Mouse (Mus musculus) ES-E14 (cell line): ENCODE results near the gene Zfp583. TPM values are rescaled to one million over a fixed set of nuclear protein-coding genes. Genes with fewer than 3 reads are reported as not detected.

Experiments used
- DNase-seq: peaks from one replicate; pipeline ENCODE4 v3.0.0-alpha.2; 2013; ENCODE audit warnings: low read depth, low spot score
- H3K27ac ChIP-seq: 2 replicates; pipeline ENCODE4 v1.5.1; 2012; ENCODE audit warnings: low read depth, mild to moderate bottlenecking, low read length, moderate library complexity, mixed read lengths; ENCODE audit not compliant: poor library complexity, insufficient read depth, severe bottlenecking
- H3K36me3 ChIP-seq: 2 replicates; pipeline ENCODE4 v1.6.1; 2012; ENCODE audit warnings: mild to moderate bottlenecking, low read length, moderate library complexity, mixed read lengths; ENCODE audit not compliant: control insufficient read depth, poor library complexity, insufficient read depth, severe bottlenecking
- H3K4me1 ChIP-seq, 2 experiments: fragments of 150-350 bp in 1 of 2; sonication (generic) in 1 of 2; 2 replicates each; pipeline ENCODE4 v1.6.1; 2012; ENCODE audit warnings: low read length in 2 of 2, mild to moderate bottlenecking in 1 of 2, mixed read lengths in 1 of 2; ENCODE audit not compliant: control insufficient read depth in 2 of 2, insufficient read depth in 2 of 2, poor library complexity in 1 of 2
- H3K4me3 ChIP-seq, 2 experiments: fragments of 150-350 bp in 1 of 2; sonication (generic) in 1 of 2; 2 replicates each; pipeline ENCODE4 v1.5.1; 2012; ENCODE audit warnings: low read length in 2 of 2, low read depth in 1 of 2, mild to moderate bottlenecking in 1 of 2, mixed read lengths in 1 of 2; ENCODE audit not compliant: insufficient read depth in 1 of 2, poor library complexity in 1 of 2, severe bottlenecking in 1 of 2
- H3K9ac ChIP-seq: 2 replicates; pipeline ENCODE4 v1.6.1; 2012; ENCODE audit warnings: low read depth, mild to moderate bottlenecking, low read length, mixed read lengths; ENCODE audit not compliant: poor library complexity, insufficient read depth, severe bottlenecking
- H3K9me3 ChIP-seq: fragments of 150-350 bp; sonication (generic); 2 replicates; pipeline ENCODE4 v1.6.1; 2012; ENCODE audit warnings: low read depth, mild to moderate bottlenecking, low read length; ENCODE audit not compliant: control insufficient read depth, insufficient read depth
- CHD2 ChIP-seq: IDR thresholded peaks from 2 replicates; pipeline ENCODE4 v1.6.1; 2014; ENCODE audit warnings: mild to moderate bottlenecking, low read depth, low read length, inconsistent platforms
- HCFC1 ChIP-seq: IDR thresholded peaks from 2 replicates; pipeline ENCODE4 v1.6.1; 2012; ENCODE audit warnings: low read length, inconsistent platforms, borderline replicate concordance; ENCODE audit not compliant: insufficient read depth
- MAFK ChIP-seq: IDR thresholded peaks from 2 replicates; pipeline ENCODE4 v1.6.1; 2014; ENCODE audit warnings: mild to moderate bottlenecking, low read depth, low read length, inconsistent platforms; ENCODE audit not compliant: insufficient read depth
- ZC3H11A ChIP-seq: IDR thresholded peaks from 2 replicates; pipeline ENCODE4 v1.6.1; 2012; ENCODE audit warnings: low read depth, mild to moderate bottlenecking, inconsistent platforms, low read length, borderline replicate concordance
- ZNF384 ChIP-seq: IDR thresholded peaks from 2 replicates; pipeline ENCODE4 v1.6.1; 2012; ENCODE audit warnings: low read depth, low read length, inconsistent platforms
- in situ Hi-C, 2 experiments: fragments of 600-800 bp; cut with MboI; formaldehyde crosslinking; loops; one replicate each; pipeline ENCODE4 v1.15.1; 2025; ENCODE audit warnings: low sequenced_read_pairs in 2 of 2, inconsistent platforms in 1 of 2; ENCODE audit not compliant: unreplicated experiment in 2 of 2
- total RNA-seq: library from RNA; depleted of rRNA; stranded (reverse); fragments of 300-350 nt; gene quantifications from 2 replicates; pipeline ENCODE4 v1.2.3, GENCODE M21; 2012

The Zfp583 gene
- total RNA-seq, 1 experiment = 3.2 TPM

DNA sequence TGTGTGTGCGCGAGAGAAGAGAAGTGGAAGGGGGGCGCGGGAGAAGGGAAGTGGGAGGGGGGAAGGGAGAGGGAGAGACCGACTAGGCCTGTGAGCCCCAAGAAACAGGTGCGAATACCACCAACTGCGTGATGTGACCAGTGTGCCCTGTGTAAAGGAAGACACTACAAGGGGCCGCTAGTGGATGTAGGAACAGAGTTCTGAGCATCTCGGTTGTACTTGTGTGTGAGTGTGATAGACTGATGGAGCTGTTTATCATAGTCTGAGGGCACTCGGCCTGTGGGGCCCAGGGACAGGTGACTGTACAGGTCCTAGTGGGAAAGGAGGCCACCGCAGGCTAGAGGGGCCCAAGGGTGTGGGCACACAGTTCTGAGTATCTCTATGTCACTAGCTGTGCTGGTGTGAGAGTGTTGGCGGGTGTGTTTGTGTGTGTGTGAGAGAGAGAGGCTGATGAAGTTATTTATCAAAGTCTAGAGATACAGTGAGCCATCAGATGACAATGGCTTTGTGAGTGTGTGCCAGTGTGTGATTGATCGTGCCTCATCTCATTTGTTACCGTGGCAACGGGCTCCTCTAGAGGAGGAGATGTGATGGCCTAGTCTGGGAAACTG is 44.1 kb downstream of the Zfp583 start:
- in situ Hi-C loops = no loop called here
- no peak for TF ChIP-seq ZC3H11A
- TF ChIP-seq HCFC1 = no peak
- no peak for TF ChIP-seq CHD2
- TF ChIP-seq ZNF384 = no peak
- no peak for TF ChIP-seq MAFK
- Histone ChIP-seq H3K4me3 (peak overlapping the region; percentile 70 to 88), H3K36me3 (no peaks in the 10 kb centered on the region), H3K9ac (peak overlapping the region; percentile 54; the same call in 1 of the 2 replicates), H3K4me1 (peaks cover 3 to 5% of the 10 kb centered on the region in 2 experiments; a peak in 2 of 4 replicates), H3K9me3 (no peaks in the 10 kb centered on the region), H3K27ac (no peak overlapping the region)
- no peak for DNase-seq

DNA sequence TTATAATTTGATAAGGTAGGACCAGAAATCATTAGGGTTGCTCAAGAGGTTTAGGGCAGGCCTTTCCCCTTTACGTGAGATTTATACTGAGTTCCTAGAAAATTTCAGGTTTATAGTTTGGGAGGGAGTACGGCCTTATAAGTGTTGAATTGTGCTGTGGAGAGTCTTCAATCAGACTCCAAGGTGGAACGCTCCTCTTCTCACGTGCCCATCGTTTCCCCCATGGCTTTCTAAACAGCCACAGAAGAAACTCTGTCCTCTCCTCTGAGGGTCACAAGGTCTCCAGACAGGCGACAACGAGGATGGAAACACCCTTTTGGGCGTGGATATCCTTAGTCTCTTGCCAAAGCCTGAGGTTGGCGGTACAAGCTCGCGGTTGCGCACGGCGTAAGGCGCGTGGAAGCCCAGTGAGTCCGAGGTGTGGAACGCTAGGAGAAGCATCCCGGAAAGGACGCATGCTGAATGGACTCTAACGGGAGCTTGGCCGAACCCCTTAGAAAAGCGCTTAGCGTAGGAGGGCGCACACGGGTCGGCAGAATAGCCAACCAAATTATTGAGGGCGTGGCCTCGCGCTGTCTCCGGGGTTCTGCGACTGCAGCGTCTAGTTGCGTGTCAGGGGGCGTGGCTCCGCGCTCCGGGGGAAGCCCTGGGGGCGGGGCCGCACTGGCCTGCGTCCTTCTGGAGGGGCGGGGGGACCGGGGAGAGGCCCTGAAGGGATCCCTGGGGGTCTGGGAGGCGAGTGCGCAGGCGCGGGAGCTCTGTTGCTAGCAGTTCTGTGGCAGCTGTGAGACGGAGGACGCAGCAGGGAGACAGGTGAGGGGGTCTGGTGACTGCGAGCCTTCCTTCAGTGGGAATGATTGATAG is 45.0 kb downstream of the Zfp583 start, which contains the start of gene Zfp667:
TSS of gene Zfp667 (plus strand) at position 738 of the 864 bp plus-strand sequence.
- H3K4me3 ChIP-seq = peak within 1 kb of the TSS; percentile 70 to 88
- peak; percentile 98 for DNase-seq
- no peaks in the 10 kb centered on the region for H3K9me3 ChIP-seq
- peak within 1 kb of the TSS; percentile 72 for H3K9ac ChIP-seq
- in situ Hi-C loops = no loop called here
- H3K4me1 ChIP-seq = peaks cover 3 to 5% of the 10 kb centered on the region in 2 experiments; a peak in 2 of 4 replicates
- H3K27ac ChIP-seq = no peak within 1 kb of the TSS; the same call in 1 of the 2 replicates
- TF ChIP-seq HCFC1 = no peak
- TF ChIP-seq ZNF384 = no peak
- TF ChIP-seq ZC3H11A = no peak
- no peak for TF ChIP-seq MAFK
- TF ChIP-seq CHD2 = no peak
- no peaks in the 10 kb centered on the region for H3K36me3 ChIP-seq

DNA sequence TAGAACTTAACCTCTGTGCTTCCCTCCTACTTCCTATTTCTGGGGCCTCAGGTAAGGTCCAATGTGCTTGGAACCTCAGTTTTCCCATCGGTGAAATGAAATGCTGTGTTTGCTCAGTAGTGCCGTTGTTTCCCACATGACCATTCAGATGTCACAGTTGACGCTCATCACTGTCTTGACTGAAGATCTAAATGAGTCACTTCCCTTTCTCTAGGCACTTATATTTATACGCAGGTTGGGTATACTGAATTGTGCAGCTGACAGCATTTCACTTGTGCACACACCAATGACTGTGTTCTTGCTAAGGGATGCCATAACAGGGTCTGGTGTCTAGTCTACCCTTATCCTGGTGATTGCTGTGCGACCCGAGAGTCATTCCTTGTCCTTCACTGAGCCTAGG is 45.7 kb downstream of the Zfp583 start:
- Histone ChIP-seq H3K9ac (no peak overlapping the region), H3K36me3 (no peaks in the 10 kb centered on the region), H3K4me3 (peak overlapping the region in 1 of 2 experiments; percentile 88; a peak in 2 of 4 replicates), H3K4me1 (peaks cover 3 to 5% of the 10 kb centered on the region in 2 experiments; a peak in 2 of 4 replicates), H3K9me3 (no peaks in the 10 kb centered on the region), H3K27ac (no peak overlapping the region)
- no peak for TF ChIP-seq MAFK
- no peak for TF ChIP-seq CHD2
- TF ChIP-seq ZNF384 = no peak
- in situ Hi-C loops = no loop called here
- DNase-seq = no peak

DNA sequence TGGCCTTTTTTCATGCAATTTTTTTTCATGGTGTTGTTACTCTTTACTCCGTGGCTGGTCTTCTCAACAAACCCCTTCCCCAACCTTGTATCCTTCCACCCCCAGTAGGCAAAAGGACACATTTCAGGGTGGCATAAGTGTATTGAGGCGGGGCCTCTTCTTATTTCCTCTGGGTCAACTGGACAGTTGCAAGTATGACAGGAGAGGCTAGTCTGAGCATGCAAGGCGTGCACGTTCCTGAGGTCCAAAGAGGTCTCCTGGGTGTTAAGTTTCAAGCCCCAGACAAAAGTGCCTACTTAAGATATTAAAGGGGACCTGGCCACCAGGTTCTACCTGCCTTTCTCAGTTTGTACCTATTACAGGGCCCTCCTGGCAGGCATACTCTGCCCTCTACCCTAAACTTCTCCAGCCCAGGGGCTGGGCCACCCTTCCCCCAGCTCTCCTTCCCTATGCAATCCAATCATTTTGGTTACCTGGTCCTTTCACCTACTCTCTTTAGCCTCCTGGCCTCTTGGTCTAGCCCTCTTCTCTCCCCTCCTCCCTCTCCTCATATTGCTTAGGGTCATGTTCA is 46.6 kb downstream of the Zfp583 start:
- Histone ChIP-seq H3K36me3 (no peaks in the 10 kb centered on the region), H3K27ac (no peak overlapping the region), H3K4me3 (no peak overlapping the region), H3K9me3 (no peaks in the 10 kb centered on the region), H3K9ac (no peak overlapping the region), H3K4me1 (peaks cover 3 to 5% of the 10 kb centered on the region in 2 experiments; a peak in 2 of 4 replicates)
- TF ChIP-seq MAFK = no peak
- TF ChIP-seq HCFC1 = no peak
- TF ChIP-seq ZC3H11A = no peak
- no peak for TF ChIP-seq CHD2
- no peak for DNase-seq
- in situ Hi-C loops = no loop called here
